Mouse (Mus musculus) kidney, embryonic 14.5 days (tissue): ENCODE results near the gene Stk38. TPM values are rescaled to one million over a fixed set of nuclear protein-coding genes. Genes with fewer than 3 reads are reported as not detected.

Source experiments
- ATAC-seq: fragments of 200-750 bp; cut with Nextera tagmentation; 2 replicates; pipeline ENCODE4 v1.8.0; 2017; ENCODE audit warnings: moderate number of reproducible peaks, mild to moderate bottlenecking, moderate TSS enrichment, moderate library complexity; ENCODE audit not compliant: low FRiP score, low TSS enrichment
- H3K27ac ChIP-seq: fragments of 300-500 bp; sonication (generic); 2 replicates; pipeline ENCODE4 v1.5.1; 2014; ENCODE audit warnings: low read depth, mild to moderate bottlenecking, low read length, moderate library complexity, mixed read lengths
- H3K27me3 ChIP-seq: fragments of 300-500 bp; sonication (generic); 2 replicates; pipeline ENCODE4 v1.6.1; 2014; ENCODE audit warnings: mild to moderate bottlenecking, low read length; ENCODE audit not compliant: control insufficient read depth, insufficient read depth
- H3K36me3 ChIP-seq: fragments of 300-500 bp; sonication (generic); 2 replicates; pipeline ENCODE4 v1.6.1; 2014; ENCODE audit warnings: low read length, mixed read lengths; ENCODE audit not compliant: control insufficient read depth, insufficient read depth
- H3K4me1 ChIP-seq: fragments of 300-500 bp; sonication (generic); 2 replicates; pipeline ENCODE4 v1.6.1; 2014; ENCODE audit warnings: low read length, mixed read lengths; ENCODE audit not compliant: control insufficient read depth, insufficient read depth
- H3K4me2 ChIP-seq: fragments of 300-500 bp; sonication (generic); replicated peaks from 2 replicates; pipeline ENCODE4 v1.6.1; 2014; ENCODE audit warnings: low read depth, mild to moderate bottlenecking, low read length
- H3K4me3 ChIP-seq: fragments of 300-500 bp; sonication (generic); 2 replicates; pipeline ENCODE4 v1.5.1; 2014; ENCODE audit warnings: mild to moderate bottlenecking, low read length
- H3K9ac ChIP-seq: fragments of 300-500 bp; sonication (generic); 2 replicates; pipeline ENCODE4 v1.6.1; 2014; ENCODE audit warnings: low read depth, mild to moderate bottlenecking, low read length, moderate library complexity
- H3K9me3 ChIP-seq: fragments of 300-500 bp; sonication (generic); 2 replicates; pipeline ENCODE4 v1.6.1; 2016; ENCODE audit warnings: low read length; ENCODE audit not compliant: control insufficient read depth
- WGBS: fragments of 180-500 bp; shearing (Covaris S2); extraction: QIAGEN DNeasy Blood & Tissue Kit; methylation state at CpG from one replicate; pipeline ENCODE4 v1.1.7; 2014; 5-methylcytosine and 5-hydroxymethylcytosine counted together
- polyA plus RNA-seq: library from polyadenylated mRNA; unstranded; fragments of >200 nt; fragmentation: Nextera tagmentation; extraction: Ambion mirVana; gene quantifications from 2 replicates; pipeline ENCODE4 v1.2.1, GENCODE M21; 2014

Stk38 gene
- polyA plus RNA-seq, 1 experiment from 2014 or later = 101 TPM

DNA sequence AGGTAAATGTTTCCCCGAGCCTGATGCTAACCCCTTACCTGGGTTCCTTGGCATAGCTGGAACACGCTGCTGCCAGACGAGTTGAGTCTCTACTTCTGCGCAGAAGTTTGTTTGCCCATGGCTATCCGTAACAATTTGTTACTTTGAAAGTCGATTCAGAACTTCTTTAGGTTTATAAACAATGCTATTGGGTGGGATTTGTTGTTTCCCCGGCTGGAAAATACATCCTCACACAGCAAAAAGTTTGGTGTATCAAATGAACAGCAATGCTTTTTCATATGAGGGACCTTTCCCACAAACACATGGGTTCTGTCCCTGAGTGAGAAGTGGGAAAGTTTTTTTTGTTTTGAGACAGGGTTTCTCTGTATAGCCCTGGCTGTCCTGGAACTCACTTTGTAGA lies 64.1 kb downstream of the Stk38 start, which contains the start of gene Pxt1:
TSS of gene Pxt1 (minus strand) at position 101 of the 400 bp plus-strand sequence.
- WGBS = 94% methylated on average over 7 of the region's 7 CpGs

GRCm38 (mm10) chr17:28942101-28942500 lies 65.7 kb downstream of the Stk38 start:
- Histone ChIP-seq H3K4me1 (no peaks in the 10 kb centered on the region), H3K9me3 (no peaks in the 10 kb centered on the region), H3K27me3 (no peaks in the 10 kb centered on the region), H3K4me2 (no peak overlapping the region), H3K36me3 (no peaks in the 10 kb centered on the region), H3K9ac (no peak overlapping the region), H3K27ac (no peak overlapping the region), H3K4me3 (no peak overlapping the region)
- WGBS = 77% methylated on average over 10 of the region's 11 CpGs
- ATAC-seq = no peak

More for the DNA sequence above, 64.1 kb downstream of the Stk38 start, which contains the start of gene Pxt1:
- Histone ChIP-seq H3K4me3 (no peak within 1 kb of the TSS), H3K9me3 (peaks cover 4% of the 10 kb centered on the region; the same call in 1 of the 2 replicates), H3K9ac (no peak within 1 kb of the TSS), H3K27me3 (no peaks in the 10 kb centered on the region), H3K4me2 (no peak within 1 kb of the TSS), H3K27ac (no peak within 1 kb of the TSS), H3K4me1 (no peaks in the 10 kb centered on the region), H3K36me3 (no peaks in the 10 kb centered on the region)
- no peak for ATAC-seq

DNA sequence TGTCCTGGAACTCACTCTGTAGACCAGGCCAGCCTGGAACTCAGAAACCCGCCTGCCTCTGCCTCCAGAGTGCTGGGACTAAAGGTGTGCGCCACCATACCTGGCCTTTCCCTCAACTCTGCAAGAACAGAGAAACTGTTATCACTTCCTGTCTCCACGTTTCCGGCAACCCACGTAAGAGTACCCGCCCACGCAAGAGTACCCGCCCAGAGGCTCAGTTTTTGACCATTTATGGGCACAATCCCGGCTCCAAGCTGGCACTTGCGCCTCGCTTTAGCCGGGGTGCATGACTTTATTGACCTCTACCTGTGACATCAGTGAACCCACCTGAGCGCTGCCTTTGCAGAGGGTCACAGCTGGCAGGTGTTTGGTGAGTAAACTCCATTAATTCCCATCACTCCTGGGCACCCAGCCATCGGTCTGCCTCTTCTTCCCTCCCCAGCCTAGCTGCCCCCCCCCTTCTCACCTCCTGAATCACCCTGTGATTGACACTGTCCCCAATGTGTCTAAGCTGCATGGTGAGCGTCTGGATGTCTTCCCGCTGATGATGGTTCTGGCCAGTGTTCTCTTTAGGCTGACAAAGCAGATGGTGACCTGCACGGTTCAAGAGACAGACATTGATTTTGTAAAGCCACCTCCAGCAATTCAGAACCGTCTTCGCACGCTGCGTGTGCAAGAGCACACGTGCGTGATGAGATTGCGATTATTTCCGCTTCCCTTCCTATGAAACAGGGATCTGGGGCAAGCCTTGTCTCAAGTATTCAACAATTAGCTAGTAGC lies 66.8 kb downstream of the Stk38 start:
- Histone ChIP-seq H3K27me3 (no peaks in the 10 kb centered on the region), H3K36me3 (no peaks in the 10 kb centered on the region), H3K9ac (no peak overlapping the region), H3K4me2 (no peak overlapping the region), H3K4me3 (no peak overlapping the region), H3K4me1 (no peaks in the 10 kb centered on the region), H3K27ac (no peak overlapping the region), H3K9me3 (no peaks in the 10 kb centered on the region)
- ATAC-seq = no peak
- WGBS = 92% methylated on average over 25 of the region's 25 CpGs

DNA sequence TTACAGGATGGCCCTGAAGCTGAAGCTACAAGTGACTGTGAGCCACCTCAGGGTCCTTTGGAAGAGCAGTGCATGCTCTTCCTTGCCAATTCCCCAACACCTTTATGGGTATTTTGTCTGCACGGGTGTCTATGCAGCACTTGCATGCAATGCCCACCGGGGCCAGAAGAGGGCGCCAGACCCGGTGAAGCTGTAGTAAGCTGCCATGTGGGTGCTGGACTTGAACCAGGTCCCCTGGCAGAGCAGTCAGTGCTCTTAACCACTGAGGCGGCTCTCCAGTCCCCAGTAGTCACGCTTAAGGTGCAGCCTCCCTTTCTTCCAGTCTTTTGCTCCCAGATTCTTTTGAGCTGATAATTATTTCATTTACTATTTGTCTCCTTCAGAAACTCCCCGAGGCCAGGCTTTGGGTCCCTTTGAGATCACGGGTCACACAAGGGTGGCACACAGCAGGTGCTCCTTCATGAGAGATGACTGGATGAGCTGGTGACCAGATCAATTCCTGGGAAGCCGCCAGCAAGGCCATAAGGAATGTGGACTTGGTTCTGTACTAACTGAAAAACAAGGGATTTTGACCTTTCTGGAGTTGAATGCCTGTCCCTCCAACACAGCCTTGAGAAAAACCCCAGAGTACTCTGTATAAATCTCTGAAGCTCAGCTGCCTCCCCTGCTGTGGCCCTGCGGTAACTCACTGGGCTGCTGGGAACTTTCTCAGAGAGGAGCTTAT lies 71.0 kb downstream of the Stk38 start:
- H3K9ac ChIP-seq = no peak overlapping the region
- no peaks in the 10 kb centered on the region for H3K4me1 ChIP-seq
- 85% methylated on average over 10 of the region's 10 CpGs for WGBS
- H3K27me3 ChIP-seq = no peaks in the 10 kb centered on the region
- no peaks in the 10 kb centered on the region for H3K9me3 ChIP-seq
- no peak overlapping the region for H3K27ac ChIP-seq
- no peaks in the 10 kb centered on the region for H3K36me3 ChIP-seq
- H3K4me3 ChIP-seq = no peak overlapping the region
- no peak for ATAC-seq
- no peak overlapping the region for H3K4me2 ChIP-seq

GRCm38 (mm10) chr17:28936133-28936532 lies 71.7 kb downstream of the Stk38 start:
- H3K27me3 ChIP-seq = no peaks in the 10 kb centered on the region
- H3K4me2 ChIP-seq = no peak overlapping the region
- no peak overlapping the region for H3K27ac ChIP-seq
- H3K9me3 ChIP-seq = no peaks in the 10 kb centered on the region
- 89% methylated on average over 7 of the region's 7 CpGs for WGBS
- no peak for ATAC-seq
- no peaks in the 10 kb centered on the region for H3K36me3 ChIP-seq
- H3K9ac ChIP-seq = no peak overlapping the region
- no peak overlapping the region for H3K4me3 ChIP-seq
- peaks cover 4% of the 10 kb centered on the region; the same call in 1 of the 2 replicates for H3K4me1 ChIP-seq

- peaks cover 18% of the 10 kb centered on the region for H3K4me1 ChIP-seq
- H3K9me3 ChIP-seq = no peaks in the 10 kb centered on the region
- H3K4me3 ChIP-seq = no peak overlapping the region
- WGBS = 68% methylated on average over 19 of the region's 19 CpGs
- no peaks in the 10 kb centered on the region for H3K36me3 ChIP-seq
- no peak overlapping the region for H3K27ac ChIP-seq
- no peaks in the 10 kb centered on the region for H3K27me3 ChIP-seq
- H3K9ac ChIP-seq = no peak overlapping the region
- no peak overlapping the region for H3K4me2 ChIP-seq
- no peak for ATAC-seq
These were observed 73.5 kb downstream of the Stk38 start for GRCm38 (mm10) chr17:28934120-28934916.

- H3K4me2 ChIP-seq = no peak overlapping the region
- 88% methylated on average over 4 of the region's 4 CpGs for WGBS
- no peak overlapping the region for H3K9ac ChIP-seq
- no peaks in the 10 kb centered on the region for H3K27me3 ChIP-seq
- no peaks in the 10 kb centered on the region for H3K36me3 ChIP-seq
- H3K4me1 ChIP-seq = peaks cover 18% of the 10 kb centered on the region
- no peak overlapping the region for H3K4me3 ChIP-seq
- ATAC-seq = no peak
- H3K9me3 ChIP-seq = no peaks in the 10 kb centered on the region
- no peak overlapping the region for H3K27ac ChIP-seq
These were observed 75.5 kb downstream of the Stk38 start for GRCm38 (mm10) chr17:28932274-28932673.

- Histone ChIP-seq H3K9ac (no peak overlapping the region), H3K4me3 (no peak overlapping the region), H3K36me3 (no peaks in the 10 kb centered on the region), H3K9me3 (no peaks in the 10 kb centered on the region), H3K4me1 (peaks cover 18% of the 10 kb centered on the region), H3K27ac (peak overlapping the region; percentile 97), H3K4me2 (no peak overlapping the region), H3K27me3 (no peaks in the 10 kb centered on the region)
- WGBS = 76% methylated on average over 18 of the region's 18 CpGs
- no peak for ATAC-seq
These were observed 76.2 kb downstream of the Stk38 start for GRCm38 (mm10) chr17:28931436-28932211.
